Mouse (Mus musculus) heart, postnatal 0 days (tissue): ENCODE measurements around the gene Trnau1ap.

Experiments used
- CTCF ChIP-seq: IDR thresholded peaks from 2 replicates; pipeline ENCODE4 v1.5.1; 2016; ENCODE audit warnings: antibody characterized with exemption, control low read depth, low read depth
- EP300 ChIP-seq: IDR thresholded peaks from 2 replicates; pipeline ENCODE4 v1.6.1; 2016; ENCODE audit warnings: antibody characterized with exemption, low read depth

DNA sequence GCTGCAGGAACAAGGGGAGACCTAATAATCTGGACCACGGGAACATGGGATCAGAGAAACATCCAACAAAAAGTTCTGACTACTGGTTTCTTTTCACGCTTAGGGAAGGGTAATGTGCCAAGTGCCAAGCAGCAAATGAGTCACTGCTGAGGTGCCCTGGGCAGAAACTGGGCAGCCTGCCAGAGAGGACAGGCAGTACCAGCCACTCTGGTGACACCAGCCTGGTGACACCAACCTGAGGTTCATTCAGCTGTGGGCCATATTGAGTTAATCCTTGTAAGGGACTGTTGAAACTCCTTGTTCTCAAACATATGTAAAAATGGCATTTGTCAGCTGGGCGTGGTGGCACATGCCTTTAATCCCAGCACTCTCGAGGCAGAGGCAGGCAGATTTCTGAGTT is 25.2 kb upstream of the Trnau1ap start:
- TF ChIP-seq CTCF = no peak
- TF ChIP-seq EP300 = no peak
